Mouse (Mus musculus) cerebellum, adult 8-10 months (tissue): ENCODE measurements around the gene Chpf.
A peak's percentile ranks its signal among the peaks of the same experiment; 100 is the strongest.

Experiments used
- DNase-seq: peaks from one replicate; pipeline ENCODE4 v3.0.0; 2022

Gene Chpf

DNA sequence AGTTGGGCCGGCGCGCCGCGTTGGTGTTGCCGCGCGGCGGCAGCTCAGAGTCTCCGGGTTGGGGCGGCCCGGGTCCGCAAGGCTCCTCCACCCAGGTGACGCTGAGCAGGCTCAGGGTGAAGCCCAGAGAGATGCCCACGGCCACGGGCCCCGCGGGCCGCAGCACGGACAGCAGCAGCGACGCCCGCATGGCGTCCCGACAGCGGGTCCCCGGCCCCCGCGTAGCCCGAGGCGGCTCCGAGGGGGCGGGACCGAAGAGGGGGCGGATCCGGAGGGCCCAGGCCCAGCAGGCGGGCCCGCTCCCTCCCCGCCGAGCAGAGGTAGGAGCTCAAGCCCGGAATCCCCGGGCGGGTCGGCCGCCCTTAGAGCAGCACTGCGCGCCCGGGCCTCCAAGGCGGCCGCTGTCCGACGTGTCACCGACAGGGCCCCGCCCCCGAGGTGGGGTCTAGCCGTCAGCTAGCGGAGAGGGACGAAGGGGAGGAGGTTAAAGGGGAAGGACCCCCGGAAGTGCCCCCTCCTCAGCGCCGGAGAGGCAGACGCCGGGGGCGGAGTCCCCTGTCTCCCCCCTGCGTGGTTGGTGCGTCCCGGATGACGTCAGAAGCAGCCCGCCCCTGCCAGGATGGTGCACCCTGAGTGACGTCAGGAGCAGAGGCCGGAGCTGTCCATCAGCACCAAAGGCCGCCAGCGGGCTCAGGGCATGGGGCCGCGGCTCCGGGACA, at the start of gene Chpf, which contains the start of gene Tmem198:
TSS of gene Chpf (minus strand) at position 392 of the 719 bp plus-strand sequence.
TSS of gene Tmem198 (plus strand) at position 617 of the 719 bp plus-strand sequence.
- peak; percentile 98 for DNase-seq

DNA sequence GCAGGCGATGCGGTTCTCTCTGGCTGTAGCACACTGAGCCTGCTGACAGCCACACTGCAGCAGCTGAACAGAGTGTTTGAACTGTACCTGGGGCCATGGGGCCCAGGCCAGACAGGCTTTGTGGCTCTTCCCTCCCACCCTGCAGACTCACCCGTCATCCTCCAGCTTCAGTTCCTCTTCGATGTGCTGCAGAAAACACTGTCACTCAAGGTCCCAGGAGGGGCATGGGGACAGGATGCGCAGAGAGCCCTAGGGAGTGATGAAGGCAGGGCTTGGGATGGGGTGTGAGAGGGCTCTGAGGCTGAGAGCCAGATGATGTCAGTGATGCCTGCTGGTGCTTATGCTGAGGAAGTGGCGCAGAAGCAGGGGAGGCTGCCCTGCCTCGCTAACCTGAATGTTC, 45.6 kb upstream of the Chpf start:
- no peak for DNase-seq

DNA sequence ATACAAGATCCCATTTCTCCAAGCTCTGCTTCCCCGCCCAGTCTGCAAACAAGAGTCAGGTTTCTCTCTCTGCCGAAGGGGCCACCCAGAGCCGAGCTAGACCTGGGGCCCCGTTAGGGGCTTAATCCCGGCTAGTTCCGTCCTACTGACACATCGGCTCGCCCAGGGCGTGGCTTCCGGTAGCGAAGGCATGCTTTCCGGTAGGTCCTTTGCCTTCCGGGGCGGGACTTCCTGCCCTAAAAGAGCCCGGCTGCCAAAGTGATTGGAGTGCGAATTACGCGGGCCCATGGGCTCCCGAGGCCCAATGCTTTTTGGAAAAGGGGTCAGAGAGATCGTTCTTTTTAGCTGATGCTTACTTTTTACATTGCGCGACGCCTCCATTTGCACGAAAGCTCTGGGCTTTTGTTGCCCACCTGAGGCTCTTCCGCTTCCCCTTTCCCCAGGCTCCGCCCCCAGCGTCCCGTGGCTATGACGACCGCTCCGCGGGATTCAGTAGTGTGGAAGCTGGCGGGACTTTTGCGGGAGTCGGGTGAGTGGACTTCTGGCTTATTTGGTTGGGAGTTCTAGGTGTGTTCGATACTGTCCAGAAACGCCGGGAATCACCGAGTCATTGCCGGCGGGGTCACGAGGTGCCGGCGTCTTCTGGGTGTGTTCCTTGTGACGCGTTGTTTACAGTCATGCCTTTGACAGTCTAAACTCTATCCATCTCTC, 42.4 kb upstream of the Chpf start, which contains the start of gene Stk11ip:
TSS of gene Stk11ip (plus strand) at position 209 of the 711 bp plus-strand sequence.
- DNase-seq: peak; percentile 90

DNA sequence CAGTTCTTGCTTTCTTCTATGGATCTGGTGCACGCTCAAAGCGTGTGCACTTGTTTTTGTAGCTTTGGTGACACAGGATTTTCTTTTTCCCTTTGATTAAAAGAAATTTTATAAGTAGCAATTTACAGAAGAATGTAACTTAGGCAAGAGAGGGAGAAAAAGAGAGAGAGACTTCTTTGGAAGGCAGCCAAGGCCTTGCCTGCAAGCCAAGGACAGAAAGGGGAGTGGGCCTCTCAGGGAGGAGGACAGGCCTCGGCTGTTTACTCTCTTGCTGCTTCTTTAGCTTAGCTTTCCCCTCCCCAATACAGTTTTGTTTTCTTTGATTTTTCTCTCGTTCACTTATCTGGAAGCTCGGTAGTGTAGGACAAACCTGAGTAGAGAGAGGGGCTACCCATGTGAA, 40.5 kb upstream of the Chpf start:
- no peak for DNase-seq

DNA sequence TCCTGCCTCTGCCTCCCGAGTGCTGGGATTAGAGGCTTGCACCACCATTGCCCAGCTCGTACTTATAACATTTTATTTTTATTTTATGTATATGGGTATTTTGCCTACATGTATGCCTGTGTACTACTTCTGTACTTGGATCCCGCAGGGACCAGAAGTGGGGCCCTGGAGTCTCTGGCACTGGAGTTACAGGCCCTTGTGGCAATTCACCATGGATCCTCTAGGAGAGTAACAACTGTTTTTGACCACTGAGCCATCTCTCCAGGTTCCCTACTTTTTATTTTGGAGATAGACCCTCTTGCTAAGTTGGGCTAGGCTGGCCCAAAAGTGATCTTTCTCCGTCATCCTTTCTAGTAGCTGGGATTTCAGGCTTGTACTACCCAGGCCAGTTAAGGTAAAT, 39.3 kb upstream of the Chpf start:
- no peak for DNase-seq

DNA sequence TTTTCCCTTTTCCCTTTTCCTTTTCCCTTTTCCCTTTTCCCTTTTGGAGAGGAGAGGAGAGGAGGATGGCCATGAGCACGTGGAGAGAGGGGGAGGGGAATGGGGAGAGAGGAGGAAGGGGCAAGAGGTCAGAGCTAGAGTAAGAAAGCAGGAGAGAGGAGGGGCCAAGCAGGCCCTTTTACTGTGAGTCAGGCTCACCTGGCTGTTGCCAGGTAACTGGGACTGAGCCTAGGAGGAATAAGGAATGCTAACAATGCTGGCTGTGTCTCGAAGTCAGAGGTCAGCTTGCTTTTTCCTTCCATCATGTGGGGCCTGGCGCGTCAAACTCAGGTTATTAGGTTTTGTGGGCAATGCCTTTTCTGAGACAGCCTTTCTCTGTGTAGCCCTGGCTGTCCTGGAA, 38.9 kb upstream of the Chpf start:
- DNase-seq: no peak

DNA sequence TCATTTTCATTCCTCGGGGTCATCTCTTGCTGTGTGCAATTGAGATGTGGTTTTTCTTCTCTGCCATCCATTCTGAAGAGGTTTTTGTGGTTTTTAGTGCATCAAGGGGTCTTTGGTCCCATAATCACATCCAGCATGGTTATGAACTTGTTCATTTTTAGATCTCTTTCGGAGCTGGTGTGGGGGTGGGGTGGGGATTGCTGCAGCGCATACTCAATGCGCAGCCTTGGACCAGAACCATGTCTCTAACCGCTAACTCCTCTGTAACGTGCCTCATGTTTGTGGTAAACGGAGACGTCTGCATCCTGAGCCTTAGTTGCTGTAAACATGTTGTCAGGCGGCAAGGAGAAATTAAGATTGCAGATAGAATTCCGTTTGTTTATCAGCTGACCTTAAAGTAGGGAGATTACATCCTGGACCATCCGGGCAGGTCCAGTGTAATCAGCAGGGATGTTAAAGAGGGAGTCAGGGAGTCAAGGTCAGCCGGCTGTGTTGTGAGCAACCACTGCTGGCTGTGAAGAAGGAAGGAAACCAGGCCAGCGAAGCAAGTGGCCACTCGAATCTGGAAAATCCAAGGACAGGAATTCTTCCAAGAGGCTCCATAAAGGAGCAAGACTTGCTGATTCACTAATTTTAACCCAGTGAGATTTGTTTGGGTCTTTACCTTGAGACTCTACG, 37.7 kb upstream of the Chpf start:
- no peak for DNase-seq

DNA sequence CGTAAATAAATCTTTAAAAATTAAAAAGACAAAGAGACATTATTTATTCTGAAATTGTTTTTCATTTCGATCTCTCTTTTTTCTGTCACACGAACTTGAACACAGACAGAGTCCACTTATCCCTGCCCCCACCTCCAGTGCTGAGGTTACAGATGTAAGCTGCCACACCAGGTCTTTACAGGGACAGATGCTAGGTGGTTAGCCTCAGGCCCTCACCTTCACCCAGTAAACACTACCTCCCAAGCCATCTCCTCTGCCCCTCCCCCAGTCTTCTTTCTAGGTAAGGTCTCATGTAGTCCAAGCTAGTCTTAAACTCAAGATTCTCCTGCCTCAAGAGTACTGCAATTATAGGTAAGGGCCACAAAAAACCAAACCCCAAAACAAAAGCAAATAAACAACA, 33.4 kb upstream of the Chpf start:
- no peak for DNase-seq

DNA sequence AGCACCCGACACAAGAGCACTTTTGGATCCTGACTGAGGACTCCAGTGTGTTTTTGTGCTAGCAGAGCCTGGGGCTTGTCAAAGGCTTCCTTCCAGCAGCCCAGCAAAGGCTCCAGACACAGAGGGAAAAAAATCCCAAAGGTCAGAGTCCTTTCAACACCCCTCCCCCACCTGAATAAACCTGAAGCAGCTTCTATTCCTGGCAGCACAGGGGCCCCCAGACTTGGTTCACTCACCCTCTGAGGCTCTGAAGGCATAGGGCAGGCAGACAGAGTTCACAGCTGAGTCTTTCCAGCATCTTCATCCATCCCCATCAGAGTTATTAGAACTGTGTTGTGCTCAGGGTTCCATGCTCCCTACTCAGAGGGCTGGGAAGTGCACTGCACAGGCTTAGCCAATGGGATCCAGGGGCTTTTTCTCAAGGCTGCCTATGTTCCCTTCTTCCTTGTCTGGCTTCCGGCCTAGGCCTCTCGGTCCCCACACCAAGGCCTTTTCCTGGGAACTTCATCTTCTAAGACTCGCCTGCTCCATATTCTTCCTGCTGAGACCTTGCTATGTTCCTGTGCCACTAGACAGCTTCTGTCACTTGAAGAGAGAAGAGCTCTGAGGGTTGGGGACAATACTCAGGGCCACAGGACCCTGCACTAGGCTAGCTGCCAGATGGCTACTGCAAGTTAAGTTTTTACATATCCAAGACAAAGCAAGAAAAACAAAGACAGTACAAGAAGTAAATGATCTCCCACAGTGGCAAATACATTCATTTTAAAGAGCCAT, 32.5 kb upstream of the Chpf start:
- DNase-seq: no peak

DNA sequence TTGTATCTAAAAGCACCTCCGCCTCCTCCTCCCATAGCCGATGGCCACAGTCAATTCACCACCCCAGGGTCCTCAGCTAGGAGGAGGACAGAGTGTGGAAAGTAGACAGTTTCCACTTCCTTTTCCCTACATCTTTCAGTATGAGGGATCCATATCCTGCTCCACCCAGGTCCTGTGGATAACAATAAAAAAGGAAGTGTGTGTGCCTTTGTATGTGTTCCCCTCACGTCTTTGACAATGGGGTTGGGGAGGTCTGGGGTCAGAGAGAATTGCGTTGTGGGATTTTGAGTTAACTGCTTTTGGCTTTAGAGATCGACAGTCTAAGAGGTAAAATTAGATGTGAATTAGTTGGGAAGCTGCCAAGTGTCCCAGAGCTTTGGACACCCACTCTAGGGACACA, 31.0 kb upstream of the Chpf start:
- no peak for DNase-seq

DNA sequence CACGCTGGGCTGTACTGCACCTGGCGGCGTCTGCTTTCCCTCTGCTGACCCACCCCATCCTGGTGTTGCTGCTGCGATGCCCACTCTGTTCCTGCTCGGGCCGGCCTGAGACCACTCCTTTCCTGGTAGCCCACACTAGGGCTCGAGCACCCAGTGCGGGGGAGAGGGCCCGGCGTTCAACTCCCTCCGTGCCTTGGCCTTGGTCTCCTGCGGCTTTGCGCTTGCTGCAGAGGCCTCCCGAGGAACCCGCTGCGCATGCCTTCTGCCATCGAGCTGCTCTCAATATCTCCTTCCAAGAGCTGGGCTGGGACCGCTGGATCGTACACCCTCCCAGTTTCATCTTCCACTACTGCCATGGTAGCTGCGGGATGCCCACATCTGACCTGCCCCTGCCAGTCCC, 30.5 kb upstream of the Chpf start:
- no peak for DNase-seq

DNA sequence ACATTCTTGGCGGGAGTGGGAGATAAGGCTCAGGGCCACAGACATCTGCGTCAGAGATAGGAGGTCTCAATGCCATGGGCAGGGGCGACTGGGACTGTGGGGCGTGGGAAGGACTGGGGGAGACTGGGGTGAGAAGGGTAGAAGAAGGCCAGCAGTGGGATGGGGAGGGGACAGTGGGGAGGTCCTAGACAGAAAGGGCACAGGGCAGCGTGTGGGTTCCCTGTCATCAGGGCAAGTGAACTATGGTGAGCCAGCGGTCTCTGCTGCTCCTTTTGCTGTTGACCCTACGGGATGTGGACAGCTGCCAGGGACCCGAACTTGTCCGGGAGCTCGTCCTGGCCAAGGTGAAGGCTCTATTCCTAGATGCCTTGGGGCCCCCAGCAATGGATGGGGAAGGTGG, 27.9 kb upstream of the Chpf start, which contains the start of gene Inha:
TSS of gene Inha (plus strand) at position 72 of the 400 bp plus-strand sequence.
- DNase-seq: no peak

DNA sequence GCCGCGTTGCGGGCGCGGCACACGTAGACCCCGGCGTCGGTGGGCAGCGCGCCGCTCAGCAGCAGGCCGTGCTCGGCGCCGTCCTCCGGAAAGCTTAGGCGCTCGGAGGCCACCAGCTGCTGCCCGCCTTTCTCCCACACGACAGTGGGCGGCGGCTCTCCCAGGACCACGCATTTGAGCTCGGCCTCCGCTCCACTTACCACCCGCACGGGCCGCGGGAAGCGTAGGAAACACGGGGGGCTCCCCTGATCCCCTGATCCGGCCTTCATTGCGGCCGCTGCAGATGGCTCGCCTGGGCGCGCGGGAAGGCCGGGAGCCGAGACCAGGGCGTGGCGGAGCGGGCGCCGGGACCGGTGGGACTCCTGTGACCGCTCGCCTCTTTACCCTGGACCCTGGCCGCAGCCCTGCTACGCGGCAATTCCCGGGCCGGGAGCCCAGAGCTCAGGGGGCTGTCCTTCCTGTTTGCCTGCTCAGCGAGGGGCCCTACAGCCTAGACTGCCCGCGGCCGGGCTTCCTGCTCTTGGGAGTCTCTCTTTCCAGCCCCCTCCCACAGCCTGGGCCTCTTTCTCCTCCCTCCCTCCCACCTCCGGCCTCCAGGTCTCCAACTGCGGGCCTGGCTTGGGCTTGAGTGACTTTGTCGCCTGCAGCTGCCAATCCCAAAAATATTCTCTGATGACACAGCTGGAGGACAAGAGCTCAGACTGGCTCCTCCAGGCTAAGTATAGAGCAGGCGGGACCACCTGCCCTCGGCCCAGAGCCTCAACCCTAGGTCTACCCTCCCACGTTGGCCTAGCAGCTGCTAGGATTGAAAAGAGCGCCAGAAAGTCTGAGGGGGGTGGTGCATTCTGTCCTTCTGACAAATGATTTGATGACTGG, 27.1 kb upstream of the Chpf start, which contains the start of gene Obsl1:
TSS of gene Obsl1 (minus strand) at position 497 of the 876 bp plus-strand sequence.
- DNase-seq: no peak

DNA sequence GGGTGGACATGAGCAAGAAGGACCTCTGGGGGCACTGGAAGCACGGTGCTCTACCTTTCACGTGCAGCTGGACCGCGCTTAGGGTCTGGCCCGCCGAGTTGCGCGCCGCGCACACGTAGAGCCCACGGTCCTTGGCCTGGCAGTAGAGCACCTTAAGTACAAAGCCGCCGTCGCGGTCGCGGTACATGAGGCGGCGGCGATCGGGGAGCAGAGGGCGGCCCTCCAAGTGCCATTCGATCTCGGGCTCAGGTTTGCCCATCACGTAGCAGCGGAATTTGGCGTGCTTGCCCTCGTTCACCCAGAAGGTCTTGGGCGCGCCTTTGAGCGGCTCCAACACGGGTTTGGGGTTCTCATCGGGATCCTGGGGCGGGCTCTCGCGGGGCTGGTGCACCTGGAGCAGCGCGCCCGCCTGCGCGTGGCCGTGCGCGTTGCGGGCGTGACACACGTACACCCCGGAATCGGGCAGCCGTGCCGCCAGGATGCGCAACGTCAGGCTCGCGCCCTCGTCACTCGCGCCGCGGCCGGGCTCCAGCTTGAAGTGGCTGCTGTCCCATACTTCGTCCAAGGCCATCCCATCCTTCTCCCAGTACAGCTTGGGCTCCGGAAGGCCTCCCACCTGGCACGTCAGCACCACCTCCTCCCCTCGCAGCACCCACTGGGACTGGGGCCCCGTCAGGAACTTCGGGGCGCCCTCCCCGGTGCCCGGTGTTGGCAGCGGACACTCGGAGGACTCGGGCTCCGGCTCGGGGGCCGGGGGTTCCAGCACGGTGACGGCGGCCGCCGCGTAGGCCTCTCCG, 26.2 kb upstream of the Chpf start:
- peak; percentile 87 for DNase-seq

DNA sequence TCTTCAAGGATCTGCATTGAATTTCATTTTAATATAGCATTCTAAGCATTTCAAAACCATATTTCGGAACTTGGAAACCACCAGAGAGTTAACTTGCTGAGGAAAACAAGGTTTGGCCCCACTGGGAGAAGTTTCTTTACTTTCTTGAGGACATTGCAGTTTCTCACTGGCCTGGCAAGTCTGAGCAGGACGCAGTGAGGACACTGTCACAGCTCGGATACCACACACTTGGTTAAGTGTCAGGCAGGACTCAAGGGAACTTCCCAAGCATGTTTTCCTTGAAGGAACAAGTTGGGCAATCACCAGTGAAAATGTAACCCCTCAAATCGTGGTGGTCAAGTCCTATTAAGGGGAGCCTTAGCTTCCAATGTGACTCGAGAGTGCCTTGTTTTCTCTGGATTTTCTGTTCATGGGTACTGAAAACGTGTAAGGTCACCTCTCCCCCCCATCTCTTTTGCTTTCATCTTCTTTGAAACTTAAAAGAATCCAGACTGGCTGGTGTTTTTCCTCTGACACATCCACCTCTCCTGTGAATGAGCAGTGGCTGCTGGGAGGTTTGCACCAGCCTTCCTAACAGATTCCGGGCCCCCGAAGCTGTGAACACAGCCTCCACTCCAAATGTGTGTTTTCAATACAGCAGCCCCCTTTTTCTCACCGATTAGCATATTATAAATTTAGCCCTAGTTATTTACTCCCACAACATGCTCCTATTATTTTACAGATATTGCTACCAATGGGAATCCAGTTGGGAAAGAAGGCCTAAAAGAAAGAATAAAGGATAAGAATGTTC, 25.3 kb upstream of the Chpf start:
- no peak for DNase-seq

DNA sequence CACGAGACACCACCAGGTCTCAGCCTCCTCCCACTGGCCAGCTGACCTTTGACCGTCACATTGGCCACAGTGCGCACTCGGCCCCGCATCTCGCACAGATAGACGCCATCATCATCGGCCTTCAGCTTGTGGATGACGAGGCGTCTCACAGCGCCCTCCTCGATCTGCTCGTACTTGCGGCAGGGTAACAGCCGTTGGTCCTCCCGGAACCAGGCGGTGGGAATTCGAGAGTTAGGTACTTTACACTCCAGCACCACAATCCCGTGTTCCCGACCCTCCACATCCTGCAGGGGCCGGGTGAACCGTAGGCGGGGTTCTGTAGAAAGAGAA, 24.5 kb upstream of the Chpf start:
- no peak for DNase-seq

DNA sequence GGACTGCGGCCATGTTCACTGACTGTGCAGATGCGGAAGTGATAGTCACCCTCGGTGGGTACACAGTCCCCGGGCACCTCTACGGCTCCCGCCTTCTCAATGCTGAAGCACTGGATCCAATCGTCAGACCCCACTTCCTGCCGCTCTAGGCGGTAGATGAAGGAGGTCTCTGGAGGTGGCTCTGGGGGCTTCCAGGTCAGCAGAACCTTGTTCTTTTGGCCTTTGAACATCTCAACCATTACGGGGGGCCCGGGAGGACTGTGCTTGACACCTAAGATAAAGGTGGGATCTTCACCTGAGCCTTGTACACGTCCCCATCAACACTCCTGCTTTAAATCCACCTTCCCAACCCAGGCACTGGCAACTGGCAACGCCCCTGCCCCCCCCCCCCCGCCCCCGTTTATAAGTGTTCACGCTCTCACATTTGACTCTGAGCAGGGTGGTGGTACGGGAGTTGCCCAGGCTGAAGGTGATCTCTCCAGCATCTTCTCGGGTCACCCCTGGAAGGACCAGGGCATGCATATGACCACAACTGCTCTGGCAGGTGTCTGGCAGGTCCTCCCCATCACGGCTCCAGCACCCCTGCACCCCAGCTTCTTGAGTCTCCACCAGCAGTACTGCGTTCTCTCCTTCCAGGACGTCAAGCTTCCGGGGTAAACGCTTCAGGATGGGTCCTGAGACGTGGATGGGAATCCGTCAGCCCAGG, 24.0 kb upstream of the Chpf start:
- DNase-seq: no peak

DNA sequence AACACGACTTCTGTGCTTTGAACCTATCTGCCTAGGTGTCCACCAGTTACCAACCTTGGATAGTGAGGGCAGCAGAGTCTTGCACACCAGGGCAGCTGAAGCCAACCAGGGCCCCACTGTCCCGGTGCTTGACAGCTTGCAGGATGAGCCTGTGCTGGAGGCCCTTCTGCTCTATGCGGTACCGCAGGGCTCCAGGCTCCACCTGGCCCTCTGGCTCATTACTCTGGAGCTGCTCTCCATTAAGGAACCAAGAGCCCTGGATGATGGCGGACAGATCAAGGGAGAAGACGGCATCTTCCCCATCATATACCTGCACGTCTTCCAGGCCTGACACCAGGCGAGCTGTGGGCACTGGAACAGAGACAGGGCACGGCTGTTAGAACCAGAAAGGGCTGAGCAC, 22.8 kb upstream of the Chpf start:
- DNase-seq: no peak

DNA sequence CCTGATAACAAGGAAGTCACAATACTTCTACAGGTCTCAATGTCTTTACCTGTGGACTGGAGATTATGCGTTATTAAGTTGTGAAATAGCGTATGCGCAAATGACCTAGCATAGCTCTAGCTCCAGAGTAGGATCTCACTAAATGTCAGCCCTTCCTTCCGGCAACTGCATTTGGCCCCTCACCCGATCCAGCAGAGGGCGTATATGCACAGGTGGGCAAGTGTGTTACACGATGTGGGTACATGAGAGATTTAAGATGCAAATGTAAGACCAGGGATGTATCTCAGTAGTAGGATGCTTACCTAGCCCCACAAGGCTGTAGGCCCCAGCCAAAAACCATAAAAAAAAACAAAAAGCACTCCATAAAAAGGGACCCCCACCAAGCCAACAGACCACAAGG, 20.3 kb upstream of the Chpf start:
- no peak for DNase-seq

DNA sequence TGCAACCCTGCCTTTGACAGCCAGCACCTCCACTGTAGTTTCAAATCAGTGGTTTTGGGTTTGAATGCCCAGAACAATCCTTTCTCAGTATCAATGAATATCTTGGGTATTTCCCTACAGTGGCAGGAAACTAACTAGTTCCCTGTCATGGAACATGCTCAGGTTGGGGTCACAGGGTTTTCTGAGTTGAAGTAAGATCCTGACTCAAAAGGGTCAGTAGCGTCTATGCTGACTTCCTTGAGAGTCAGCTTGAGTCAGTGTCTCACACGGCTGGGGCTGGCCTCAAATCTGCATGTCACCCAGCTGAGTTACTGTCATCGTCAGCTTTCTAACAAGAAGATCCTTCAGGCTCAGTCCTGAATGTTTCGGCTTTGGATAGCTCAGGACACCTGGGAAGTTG, 19.8 kb upstream of the Chpf start:
- DNase-seq: no peak
